Comparison of ENCODE assay signal across 8 mouse cellular contexts in genomic region chr6:114398626-114399025, GRCm38 (mm10). TPM values are rescaled to one million over a fixed set of nuclear protein-coding genes. Genes with fewer than 3 reads are reported as not detected.
DNase-seq lines count a peak whose midpoint lies in the region; ATAC-seq lines count a peak whose summit lies in the region.

No protein-coding gene starts in this region.

- 0 out of 2 replicates have a peak, but pooled peaks cover 3% of the 10 kb centered on the region for H3K9me3 ChIP-seq in embryonic facial prominence, embryonic 10.5 days
- H3K9me3 ChIP-seq in midbrain, embryonic 15.5 days: no peaks in the 10 kb centered on the region

- no peaks in the 10 kb centered on the region for H3K36me3 ChIP-seq in embryonic facial prominence, embryonic 10.5 days (replicated peaks)
- H3K36me3 ChIP-seq in midbrain, embryonic 15.5 days (replicated peaks): no peaks in the 10 kb centered on the region

- peaks cover 80% of the 10 kb centered on the region for H3K27me3 ChIP-seq in embryonic facial prominence, embryonic 10.5 days (replicated peaks; ENCODE audit: low read depth, poor library complexity, severe bottlenecking)
- H3K27me3 ChIP-seq in midbrain, embryonic 15.5 days (replicated peaks): peaks cover 38% of the 10 kb centered on the region

- DNase-seq in ovary, postnatal 36 days (ENCODE audit: low spot score): peak; percentile 31
- DNase-seq in ovary, postnatal 10 days (ENCODE audit: low spot score): no peak
- DNase-seq in embryonic facial prominence, embryonic 10.5 days (ENCODE audit: low spot score): peak; percentile 53
- peak; percentile 37 to 42 for DNase-seq in heart, postnatal 10 days
- DNase-seq in kidney, postnatal 36 days: peak; percentile 19 to 60
- no peak for DNase-seq in yolk sac, embryonic 10.5 days (ENCODE audit: low spot score)

- H3K4me1 ChIP-seq in embryonic facial prominence, embryonic 10.5 days: peaks cover 20% of the 10 kb centered on the region
- H3K4me1 ChIP-seq in midbrain, embryonic 15.5 days: peaks cover 16% of the 10 kb centered on the region

- peak overlapping the region; percentile 97 for H3K4me2 ChIP-seq in midbrain, embryonic 15.5 days

- ATAC-seq in midbrain, embryonic 15.5 days (replicated peaks): 0 out of 2 replicates have a peak, but pooled peaks have one; percentile 6
- ATAC-seq in monocyte, adult 5-6 weeks (replicated peaks; ENCODE audit: insufficient number of reproducible peaks, low FRiP score, low TSS enrichment, poor library complexity, severe bottlenecking): no peak

- H3K9ac ChIP-seq in midbrain, embryonic 15.5 days: no peak overlapping the region

- no peak overlapping the region for H3K27ac ChIP-seq in embryonic facial prominence, embryonic 10.5 days (replicated peaks)
- H3K27ac ChIP-seq in midbrain, embryonic 15.5 days: no peak overlapping the region

- H3K4me3 ChIP-seq in embryonic facial prominence, embryonic 10.5 days: peak overlapping the region; percentile 71
- peak overlapping the region; percentile 49 for H3K4me3 ChIP-seq in midbrain, embryonic 15.5 days

- intact Hi-C loops in heart, postnatal 10 days (cut with DNase I): no loop called here

- 3% methylated on average over 9 of the region's 9 CpGs for WGBS in embryonic facial prominence, embryonic 10.5 days
- 4% methylated on average over 9 of the region's 9 CpGs for WGBS in midbrain, embryonic 15.5 days

RNA-seq across cellular contexts. Expression of gene Hrh1, which starts 0.9 kb away (rescaled TPM):
- 0.15 and 0.30 TPM in 2 replicates for polyA plus RNA-seq in embryonic facial prominence, embryonic 10.5 days (2016; fragmentation: Nextera tagmentation; extraction: Ambion mirVana)
- total RNA-seq in heart, postnatal 10 days (2021): under 1 TPM; 0.12 to 0.14 TPM
- 0.89 and 0.93 TPM in 2 replicates for polyA plus RNA-seq in midbrain, embryonic 15.5 days (2015; fragmentation: Nextera tagmentation; extraction: Ambion mirVana)
- total RNA-seq in monocyte, adult 5-6 weeks (2017): 0.19 to 0.67 TPM in 2 of 3 replicates, not detected in the other

Comparison
In these comparisons a context has a peak if more than half of its experiments do, and no peak if none do; other contexts are left out.
1. DNase-seq: peak in ovary, postnatal 36 days (single experiment), embryonic facial prominence, embryonic 10.5 days (single experiment), heart, postnatal 10 days (2 of 2) and kidney, postnatal 36 days (2 of 2); none in ovary, postnatal 10 days (single experiment) and yolk sac, embryonic 10.5 days (single experiment).